Comparison of ENCODE assay signal across 8 mouse cellular contexts in genomic region chr12:117534087-117534751, GRCm38 (mm10). TPM values are rescaled to one million over a fixed set of nuclear protein-coding genes. Genes with fewer than 3 reads are reported as not detected.
DNase-seq lines count a peak whose midpoint lies in the region; ATAC-seq and TF ChIP-seq lines count a peak whose summit lies in the region.

No protein-coding gene starts in this region.

- under 1% methylated on average over 56 of the region's 66 CpGs for WGBS in hindbrain, embryonic 15.5 days

- peak overlapping the region; percentile 88 for H3K9ac ChIP-seq in ES-E14 (ENCODE audit: insufficient read depth, low read depth, low read length, poor library complexity, severe bottlenecking)
- peak overlapping the region; percentile 54 for H3K9ac ChIP-seq in hindbrain, embryonic 15.5 days

- peak; percentile 14; the same call in 1 of the 2 replicates for TF ChIP-seq CTCF in brain, embryonic 14.5 days (IDR thresholded peaks at IDR 0.05; ENCODE audit: borderline replicate concordance, extremely low read depth, insufficient read depth, insufficient read length)

- no peak overlapping the region for H3K27ac ChIP-seq in ES-E14 (ENCODE audit: insufficient read depth, low read depth, low read length, poor library complexity, severe bottlenecking)
- H3K27ac ChIP-seq in hindbrain, embryonic 15.5 days (replicated peaks): peak overlapping the region; percentile 35; the same call in 1 of the 2 replicates

- no peaks in the 10 kb centered on the region for H3K4me1 ChIP-seq in ES-E14 (ENCODE audit: control insufficient read depth in 2 of 2, insufficient read depth in 2 of 2, low read length in 2 of 2, poor library complexity in 1 of 2)
- peaks cover 11% of the 10 kb centered on the region for H3K4me1 ChIP-seq in hindbrain, embryonic 15.5 days (replicated peaks)

- peaks cover 18% of the 10 kb centered on the region for H3K27me3 ChIP-seq in hindbrain, embryonic 15.5 days

- H3K9me3 ChIP-seq in ES-E14 (ENCODE audit: control insufficient read depth, insufficient read depth, low read depth, low read length): no peaks in the 10 kb centered on the region
- H3K9me3 ChIP-seq in hindbrain, embryonic 15.5 days: no peaks in the 10 kb centered on the region

- in situ Hi-C loops in ES-E14 (cut with MboI; ENCODE audit: low sequenced_read_pairs in 2 of 2, unreplicated experiment in 2 of 2): loop anchor here in 1 of 2 experiments (5.0 kb wide), 1 partner anchor 52 kb away; no protein-coding TSS in a partner anchor

- ATAC-seq in hindbrain, embryonic 15.5 days (ENCODE audit: low FRiP score, low read depth): peak; percentile 80
- ATAC-seq in megakaryocyte, adult 5-6 weeks (ENCODE audit: poor library complexity, severe bottlenecking): peak; percentile 51
- no peak for ATAC-seq in erythroid progenitor cell, adult 5-6 weeks (replicated peaks; ENCODE audit: low FRiP score, poor library complexity, severe bottlenecking)

- H3K36me3 ChIP-seq in ES-E14 (ENCODE audit: control insufficient read depth, insufficient read depth, low read length, poor library complexity, severe bottlenecking): no peaks in the 10 kb centered on the region
- H3K36me3 ChIP-seq in hindbrain, embryonic 15.5 days: no peaks in the 10 kb centered on the region

- H3K4me3 ChIP-seq in ES-E14 (ENCODE audit: insufficient read depth in 1 of 2, low read depth in 1 of 2, low read length in 2 of 2, poor library complexity in 1 of 2, severe bottlenecking in 1 of 2): peak overlapping the region; percentile 64 to 92
- peak overlapping the region; percentile 68 for H3K4me3 ChIP-seq in hindbrain, embryonic 15.5 days

- intact Hi-C loops in left cerebral cortex, postnatal 14 days (cut with DNase I): no loop called here

- H3K4me2 ChIP-seq in hindbrain, embryonic 15.5 days: peak overlapping the region; percentile 86

- peak; percentile 37 for DNase-seq in ES-E14 (ENCODE audit: low read depth, low spot score)
- peak; percentile 61 for DNase-seq in brain, embryonic 14.5 days (ENCODE audit: low read depth)
- peak; percentile 39 to 58 for DNase-seq in frontal cortex, postnatal 10 days (ENCODE audit: low spot score in 2 of 2)
- DNase-seq in left cerebral cortex, postnatal 14 days (ENCODE audit: low spot score in 2 of 2): peak; percentile 54 to 72
- peak; percentile 48 to 57 for DNase-seq in right cerebral cortex, postnatal 36 days (ENCODE audit: low spot score in 2 of 2)

- no peak for TF ChIP-seq POLR2A in brain, embryonic 14.5 days (IDR thresholded peaks at IDR 0.05; ENCODE audit: borderline replicate concordance, extremely low read depth, insufficient read depth, insufficient read length, poor library complexity, severe bottlenecking)

TF ChIP-seq in ES-E14, 5 proteins besides CTCF, POLR2A, EP300 and RAD21:
- TF ChIP-seq HCFC1 (IDR thresholded peaks at IDR 0.05; ENCODE audit: borderline replicate concordance, insufficient read depth, low read length) (peak; percentile 12; the same call in 1 of the 2 replicates), CHD2 (IDR thresholded peaks at IDR 0.05; ENCODE audit: low read depth, low read length) (no peak)

RNA-seq across cellular contexts. Expression of gene Rapgef5, which starts 17.9 kb away (rescaled TPM):
- total RNA-seq in ES-E14 (2012; rRNA removed): 9.9 and 13.6 TPM in 2 replicates
- 34.6 and 50.9 TPM in 2 replicates for polyA plus RNA-seq in brain, embryonic 14.5 days (2012; rRNA removed)
- 34.9 and 36.7 TPM in 2 replicates for polyA plus RNA-seq in hindbrain, embryonic 15.5 days (2015; fragmentation: Nextera tagmentation; extraction: Ambion mirVana)
- 100 to 1,000 TPM; 129 to 141 TPM for total RNA-seq in left cerebral cortex, postnatal 14 days (2021)
- 0.27 and 0.45 TPM in 2 replicates for total RNA-seq in megakaryocyte, adult 5-6 weeks (2015)
- total RNA-seq in megakaryocyte, adult 5-6 weeks (2017): 0.44 and 0.85 TPM in 2 replicates
- total RNA-seq in erythroid progenitor cell, adult 5-6 weeks (2015; ENCODE audit: low replicate concordance): 0.36 TPM in 1 of 2 replicates, not detected in the other
- total RNA-seq in erythroid progenitor cell, adult 5-6 weeks (2017; ENCODE audit: low replicate concordance): 0.13 and 0.23 TPM in 2 replicates
